Mouse (Mus musculus) layer of hippocampus, postnatal 14 days (tissue): ENCODE measurements at regions not wholly inside any gene's neighbourhood (a gene's known extent, or its start where the extent isn't known, plus 50 kb on each side); places are given as distances from the start of the nearest gene placed in this dataset.
"Not testable (repeated sequence)": the region's sequence is repeated elsewhere in the genome, so short reads cannot be mapped to it uniquely, and the experiment has no call there.

ENCODE experiments used
- DNase-seq, 2 experiments: peaks; one replicate each; pipeline ENCODE4 v3.0.0; 2021 to 2022; ENCODE audit warnings: low spot score in 2 of 2, mixed read lengths in 1 of 2

DNA sequence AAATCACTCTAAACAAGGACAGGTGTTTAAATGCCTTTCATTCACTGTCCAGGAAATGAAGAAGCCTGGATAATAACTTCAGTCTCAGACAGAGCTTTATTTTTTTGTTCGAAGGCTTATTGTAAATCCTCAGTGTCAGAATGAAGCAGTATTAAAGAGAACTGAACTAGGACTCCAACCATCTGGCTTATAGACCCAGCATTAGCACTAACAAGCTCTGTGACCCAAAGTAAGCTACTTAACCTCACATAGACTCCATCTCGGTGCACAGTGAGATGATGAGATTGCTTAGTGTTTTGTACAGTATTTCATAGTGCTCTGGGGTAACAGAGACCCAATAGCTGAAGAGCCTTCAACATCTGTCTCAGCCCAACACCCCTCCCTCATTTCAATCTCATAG is 738.2 kb upstream of the Map3k7 start:
- no peak for DNase-seq

DNA sequence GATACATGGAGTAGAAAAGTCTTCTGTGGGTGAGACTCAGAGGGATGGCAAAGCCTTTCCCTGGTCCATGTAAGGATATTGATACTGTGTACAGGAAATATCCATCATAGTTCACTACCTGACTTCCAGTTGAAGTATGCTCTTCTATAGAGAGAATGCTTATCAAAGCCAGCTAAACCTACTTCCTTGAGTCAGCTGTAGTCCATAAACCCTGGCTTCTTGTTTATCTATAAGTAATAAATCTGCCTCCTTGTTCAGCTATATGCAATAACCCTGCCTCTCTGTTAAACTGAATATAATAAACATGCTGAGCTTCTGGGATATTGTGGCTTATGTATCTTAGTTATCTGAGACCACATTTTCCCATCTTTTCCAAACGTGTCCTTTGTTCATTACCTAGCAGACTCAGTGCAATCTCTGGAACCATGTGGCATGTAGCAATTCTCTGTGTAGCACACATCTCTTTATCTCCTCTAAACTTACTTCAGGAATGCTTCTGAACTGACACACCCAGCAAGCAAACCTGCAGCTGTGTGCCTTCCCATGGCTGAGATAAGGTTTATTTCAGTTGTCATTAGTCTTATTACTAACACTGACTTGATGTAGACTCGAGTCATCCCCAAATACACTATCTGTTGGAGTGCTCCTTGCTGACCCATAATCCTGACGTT is 694.9 kb upstream of the Map3k7 start:
- no peak for DNase-seq

DNA sequence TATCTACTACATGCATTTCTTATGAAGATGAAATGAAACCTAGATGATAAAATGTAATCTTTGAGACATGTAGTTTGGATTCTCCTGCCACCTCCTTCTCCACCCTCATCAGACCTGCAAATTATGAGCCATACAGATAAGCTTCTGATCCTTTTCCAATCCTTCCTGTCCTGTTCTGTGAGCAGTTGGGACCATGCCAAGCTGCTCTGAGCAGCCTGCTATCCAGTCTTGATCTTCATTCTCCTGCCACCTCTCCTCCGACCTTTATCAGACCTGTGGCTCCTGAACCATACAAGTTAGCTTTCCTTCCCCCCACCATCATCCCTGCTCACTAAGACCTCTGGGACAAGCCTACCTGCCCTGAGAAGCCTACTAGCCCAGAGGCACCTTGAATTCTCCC is 689.8 kb upstream of the Map3k7 start:
- no peak for DNase-seq

DNA sequence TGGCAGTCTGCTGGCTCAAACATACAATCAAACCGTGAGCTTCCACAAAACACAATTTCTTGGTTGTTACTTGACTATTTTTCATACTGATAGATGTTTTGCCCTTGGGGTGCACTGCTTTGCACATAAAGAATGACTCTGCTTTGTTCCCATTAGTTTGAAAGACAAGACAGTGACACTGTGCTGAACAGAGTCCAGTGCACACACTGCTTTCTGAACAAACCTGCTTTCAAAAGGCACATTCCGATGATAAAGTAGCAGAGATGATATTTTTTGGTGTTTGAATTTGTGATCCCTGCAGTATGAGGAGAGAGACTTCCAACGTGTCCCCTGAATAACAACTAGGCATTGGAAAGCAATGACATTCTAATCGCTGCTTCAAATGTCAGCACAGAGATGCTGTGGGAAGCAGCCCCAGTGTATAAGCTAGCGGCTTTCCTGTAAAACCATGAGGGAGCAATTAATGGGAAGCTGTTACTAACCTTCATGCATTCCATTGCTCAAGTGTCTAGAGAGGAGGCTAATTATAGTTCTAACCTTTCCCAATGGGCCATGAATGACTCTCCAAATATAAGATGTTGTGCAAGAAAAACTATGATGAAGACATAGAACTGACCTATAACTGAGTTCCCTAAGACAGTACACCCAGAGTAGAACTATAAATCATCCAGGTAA is 673.5 kb upstream of the Map3k7 start:
- no peak for DNase-seq

DNA sequence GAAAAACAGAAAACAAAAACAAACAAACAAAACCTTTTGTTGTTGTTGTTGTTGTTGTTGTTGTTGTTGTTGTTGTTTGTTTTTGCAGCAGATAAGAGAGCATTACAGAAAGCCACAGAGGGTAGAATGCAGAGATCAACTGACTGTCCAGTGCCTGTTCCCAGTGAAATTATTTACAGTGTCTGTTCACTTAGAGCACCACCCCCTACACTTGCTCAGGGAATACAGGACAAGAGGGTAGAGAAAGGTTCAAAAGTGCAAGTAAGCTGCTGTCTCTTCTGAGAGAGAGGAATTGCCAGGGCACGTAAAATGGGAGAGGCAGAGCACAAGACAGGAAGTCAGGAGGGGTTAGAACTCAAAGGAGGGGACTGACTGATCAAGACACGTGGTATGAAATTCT is 670.1 kb upstream of the Map3k7 start:
- DNase-seq: no peak

DNA sequence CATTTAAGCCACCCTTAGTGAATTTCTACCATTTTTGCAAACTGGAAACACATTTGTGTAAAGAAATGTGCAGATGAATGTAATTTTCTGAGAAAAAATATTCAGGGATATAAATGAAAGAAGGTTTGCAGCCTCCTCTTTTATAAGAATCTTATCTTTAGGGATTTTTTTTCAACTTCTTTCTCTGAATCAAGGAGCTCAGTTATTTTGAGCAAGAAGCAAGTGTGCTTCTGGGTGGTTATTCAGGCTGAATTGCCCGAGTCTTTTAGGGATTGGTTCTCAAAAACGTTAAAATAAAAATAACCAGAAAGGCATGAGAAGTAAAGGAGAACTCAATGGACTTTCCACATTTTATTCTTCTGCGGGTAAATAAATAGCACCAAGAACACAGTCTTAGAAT is 666.0 kb upstream of the Map3k7 start:
- DNase-seq: no peak

DNA sequence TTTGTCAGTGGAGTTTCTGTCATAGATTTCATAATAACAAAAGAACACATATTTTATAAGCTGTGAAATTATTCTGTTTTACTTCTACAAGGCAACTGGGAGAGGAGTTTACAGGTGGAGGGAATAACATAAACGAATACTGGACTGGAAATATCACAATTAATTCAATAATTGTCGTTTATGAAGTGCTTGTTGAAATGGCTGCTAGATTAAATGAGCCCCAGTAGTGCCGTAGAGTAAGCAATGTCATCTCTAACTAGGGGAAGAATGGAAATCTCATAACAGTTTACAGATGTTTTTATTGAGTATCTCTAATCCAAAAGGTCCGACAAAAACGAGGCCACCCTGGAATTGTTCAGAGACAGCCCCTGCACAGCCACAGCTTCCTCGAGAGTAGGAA is 644.6 kb upstream of the Map3k7 start:
- DNase-seq: no peak

DNA sequence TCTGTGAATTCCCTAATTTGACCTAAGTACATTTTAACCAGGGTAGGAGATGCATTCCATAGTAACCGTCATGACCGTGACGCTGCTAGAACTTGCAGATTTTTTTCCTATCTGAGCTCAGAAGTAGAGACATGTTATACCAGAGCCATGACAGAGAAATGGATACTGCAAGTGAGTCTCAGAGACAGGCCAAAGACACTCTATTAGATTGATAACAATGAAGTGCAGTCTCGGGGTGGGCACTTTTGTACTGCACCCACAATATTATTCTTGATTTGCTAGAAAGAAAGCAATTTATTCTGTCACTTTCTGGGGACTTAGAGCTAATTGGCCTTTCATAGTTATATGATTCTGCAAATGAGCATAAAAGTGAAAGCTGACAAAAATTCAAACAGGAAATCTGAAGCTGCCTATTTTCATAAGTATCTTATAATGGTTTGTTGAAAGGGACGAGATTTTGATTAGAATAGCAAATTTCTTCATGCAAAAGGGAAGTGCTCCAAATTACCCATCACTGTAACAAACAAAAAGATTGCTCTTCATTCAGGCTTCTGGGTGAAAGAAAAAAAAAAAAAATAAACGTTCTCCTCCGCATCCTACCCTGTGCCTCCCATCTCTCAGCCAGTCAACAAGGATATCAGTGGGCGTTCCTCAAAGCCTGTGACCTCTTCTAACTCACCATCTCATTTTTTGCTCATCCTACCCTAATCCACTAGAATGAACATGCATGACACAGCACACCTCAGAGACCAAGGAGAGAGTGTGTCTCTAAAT is 643.0 kb upstream of the Map3k7 start:
- no peak for DNase-seq

DNA sequence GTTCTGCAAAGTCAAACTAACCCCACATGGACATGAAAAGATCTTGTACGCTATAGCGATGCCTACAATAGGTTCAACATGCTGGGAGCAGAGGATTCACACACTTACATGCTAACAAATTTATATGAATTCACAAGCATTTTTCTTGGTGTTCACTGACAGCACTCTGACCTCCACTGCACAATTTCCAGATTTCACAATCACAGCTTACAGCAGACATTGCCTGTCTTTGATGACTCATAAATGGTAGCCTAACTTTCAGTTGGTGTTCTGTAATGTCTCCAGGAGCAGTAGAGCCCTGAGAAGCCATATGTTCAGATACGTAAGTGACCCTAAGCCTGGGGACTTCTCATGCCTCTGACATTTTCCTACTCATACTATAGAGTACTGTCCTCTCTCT is 640.1 kb upstream of the Map3k7 start:
- DNase-seq: no peak

DNA sequence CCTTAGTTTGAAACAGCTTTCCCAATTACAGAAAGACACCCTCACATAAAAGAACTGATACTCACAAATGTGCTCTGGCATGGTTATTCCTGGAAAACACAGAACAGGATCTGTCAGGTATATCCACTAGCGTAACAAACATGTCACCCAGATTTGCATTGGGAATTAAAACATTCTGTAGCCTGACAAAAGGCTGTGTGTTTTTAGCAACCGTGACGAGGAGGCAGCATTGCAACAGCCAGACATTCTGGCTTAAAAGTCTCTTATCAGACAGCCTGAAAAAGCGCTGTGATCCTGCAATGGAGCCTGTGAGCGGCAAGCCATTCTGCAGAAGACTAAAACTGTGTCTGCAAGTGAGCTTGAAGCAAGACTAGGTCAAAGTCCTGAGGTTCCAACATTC is 635.1 kb upstream of the Map3k7 start:
- peak; percentile 15 to 29 for DNase-seq

DNA sequence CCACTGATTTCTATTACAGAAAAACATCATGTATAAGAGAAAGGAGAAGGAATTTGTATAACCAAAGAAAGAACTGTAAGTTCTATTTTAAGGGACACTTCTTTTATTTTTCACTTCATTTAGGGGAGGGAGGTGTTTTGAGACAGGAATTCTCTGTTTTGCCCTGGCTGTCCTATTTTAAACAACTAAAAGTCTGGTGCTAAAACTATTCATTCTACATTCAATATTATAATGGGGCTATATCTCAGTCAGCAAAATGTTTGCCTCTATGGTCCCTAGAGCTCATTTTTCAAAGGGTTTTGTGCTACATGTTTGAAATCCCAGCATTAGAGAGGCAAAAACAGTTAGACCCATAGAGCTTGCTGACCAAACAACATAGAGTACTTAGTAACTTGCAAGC is 632.8 kb upstream of the Map3k7 start:
- no peak for DNase-seq

DNA sequence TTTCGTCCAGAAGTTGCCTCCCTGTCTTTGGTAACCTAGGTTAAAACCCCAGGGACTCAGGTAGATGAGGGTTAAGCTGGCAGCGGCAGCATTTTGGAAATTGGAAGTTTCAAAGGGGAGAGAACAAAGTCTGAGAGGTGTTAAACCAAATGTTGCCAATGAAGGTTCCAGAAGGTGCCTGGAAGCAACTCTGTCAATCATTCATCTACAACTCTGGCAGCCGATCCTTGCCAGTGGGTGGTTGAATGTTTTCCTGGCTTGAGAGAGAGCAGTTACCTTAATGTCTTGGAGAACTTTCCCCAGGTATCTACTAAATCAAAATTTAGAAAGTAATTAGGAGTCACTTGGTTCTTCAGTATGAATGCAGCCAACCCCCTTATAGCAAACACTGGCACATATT is 628.2 kb upstream of the Map3k7 start:
- DNase-seq: no peak

DNA sequence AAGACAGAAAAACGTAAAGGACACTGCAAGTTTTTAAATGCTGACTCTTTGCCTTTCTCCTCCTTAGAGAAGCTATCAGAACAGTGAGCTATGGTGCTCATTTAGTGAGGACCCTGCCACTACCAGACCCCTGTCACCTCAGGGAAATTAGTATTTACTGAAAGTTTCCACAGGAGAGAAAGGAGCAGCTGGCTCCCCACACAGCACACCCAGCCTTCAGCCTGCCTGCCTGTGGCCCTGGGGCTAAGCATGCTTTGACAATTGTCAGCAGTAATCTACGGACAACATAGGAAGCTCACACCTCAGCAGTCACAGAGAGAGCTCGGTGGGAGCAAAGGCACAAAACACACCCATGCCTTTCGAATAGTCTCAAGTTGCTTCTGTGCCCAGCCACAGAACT is 625.9 kb upstream of the Map3k7 start:
- no peak for DNase-seq

DNA sequence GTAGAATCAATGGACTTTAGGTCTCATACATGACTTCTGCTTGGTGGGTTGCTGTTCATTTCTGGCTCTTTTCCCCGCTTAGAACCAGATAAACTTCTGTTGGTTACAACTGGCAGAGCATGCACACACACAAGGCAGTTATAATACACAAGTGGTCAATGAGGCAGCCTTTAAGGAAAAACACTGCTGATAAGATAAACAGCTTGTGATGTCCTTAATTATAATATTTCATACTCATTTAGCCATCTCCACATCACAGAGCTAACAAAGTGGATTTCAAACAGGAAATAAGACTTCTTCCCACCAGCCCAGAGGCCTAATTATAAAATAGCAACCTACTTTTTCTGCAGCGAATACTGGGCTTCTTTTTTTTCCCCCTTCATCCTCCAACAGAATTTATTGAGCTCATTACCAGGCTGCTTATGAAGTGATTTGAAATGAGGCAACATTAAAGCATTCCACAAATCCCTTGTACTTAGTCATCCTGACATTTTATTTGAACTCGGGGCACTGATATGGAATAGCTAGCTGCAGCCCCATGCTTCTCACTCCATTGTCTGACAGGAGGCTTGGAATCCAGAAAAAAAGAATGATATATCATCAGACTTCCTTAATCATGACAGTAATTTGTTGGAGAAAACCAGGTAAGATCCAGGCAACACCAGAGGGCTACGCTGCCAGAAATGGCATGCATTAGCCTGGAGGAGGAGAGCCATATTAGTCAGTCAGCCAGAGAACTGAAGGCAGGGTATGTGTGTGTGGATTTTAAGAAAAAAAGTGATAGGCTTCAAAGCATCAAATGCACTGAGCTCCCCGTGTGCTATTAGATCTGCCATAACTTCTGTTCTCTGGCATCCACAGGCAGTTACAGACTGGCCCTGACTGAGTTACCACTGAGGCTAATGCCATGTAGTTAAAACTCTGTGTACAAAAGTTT is 620.3 kb upstream of the Map3k7 start:
- DNase-seq: no peak

DNA sequence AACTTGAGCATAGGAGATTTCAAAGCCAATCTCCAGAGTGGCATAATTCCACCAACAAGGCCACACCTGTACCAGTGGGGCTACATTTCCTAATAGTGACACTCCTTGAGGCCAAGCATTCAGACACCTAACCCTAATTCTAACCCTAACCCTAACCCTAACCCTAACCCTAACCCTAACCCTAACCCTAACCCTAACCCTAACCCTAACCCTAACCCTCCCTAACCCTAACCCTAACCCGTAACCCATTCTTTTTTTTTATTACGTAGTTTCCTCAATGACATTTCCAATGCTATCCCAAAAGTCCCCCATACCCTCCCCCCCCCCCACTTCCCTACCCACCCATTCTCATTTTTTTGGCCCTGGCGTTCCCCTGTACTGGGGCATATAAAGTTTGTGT is 609.9 kb upstream of the Map3k7 start:
- not testable (repeated sequence) for DNase-seq

DNA sequence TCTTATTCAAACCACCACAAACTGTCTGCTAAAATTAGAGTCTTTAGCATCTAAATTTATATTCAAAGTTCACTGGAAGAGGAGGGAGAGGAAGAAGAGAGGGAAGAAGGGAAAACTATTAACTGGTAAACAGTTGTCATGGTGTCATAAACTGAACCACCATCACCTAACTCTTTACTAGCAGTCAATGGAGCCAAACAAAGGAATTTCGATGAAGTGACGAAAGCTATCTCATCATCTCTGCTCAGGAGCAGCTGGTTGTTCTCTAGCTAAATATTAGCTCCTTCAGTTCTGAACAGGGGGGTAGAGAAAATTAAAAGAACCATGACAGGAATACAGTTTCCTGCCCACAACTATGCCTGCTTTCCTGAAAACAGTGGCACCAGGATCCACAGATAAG is 608.9 kb upstream of the Map3k7 start:
- DNase-seq: no peak

DNA sequence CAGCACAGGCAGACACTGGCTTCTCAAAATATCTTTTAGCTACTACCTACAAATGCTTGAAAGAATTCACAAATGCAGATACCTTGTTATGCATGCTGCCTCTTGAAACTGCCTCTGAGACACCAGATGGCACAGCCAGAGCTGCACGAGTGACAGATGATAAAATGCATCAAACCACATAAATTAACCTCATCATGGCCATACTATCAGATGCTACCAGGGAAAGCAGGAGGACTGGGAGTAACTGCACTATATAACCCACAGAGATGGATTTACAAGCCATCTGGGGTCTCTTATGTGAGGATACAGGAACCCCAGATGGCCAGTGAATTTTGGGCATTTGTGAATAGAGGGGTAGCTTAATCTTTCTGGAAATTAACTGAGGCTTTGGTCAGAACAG is 597.7 kb upstream of the Map3k7 start:
- peak in 1 of 2 experiments; percentile 13 for DNase-seq

DNA sequence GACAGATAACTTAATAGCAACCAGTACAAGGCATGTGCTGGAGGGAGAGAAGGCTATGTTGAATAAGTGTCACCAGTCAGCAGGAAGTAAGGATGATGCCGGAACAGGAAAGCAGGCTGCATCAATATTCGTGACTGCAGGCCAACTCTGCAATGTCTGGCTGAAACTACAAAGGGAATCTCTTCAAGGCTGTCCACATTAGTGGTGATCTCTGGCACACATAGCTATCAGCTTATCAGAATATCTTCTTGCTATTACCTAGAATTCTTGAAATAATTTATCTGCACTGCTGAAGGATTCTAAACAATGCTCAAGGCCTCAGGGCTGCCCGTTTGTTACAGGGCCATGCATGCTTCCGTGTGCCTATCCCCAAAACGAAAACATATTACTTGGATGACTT is 596.9 kb upstream of the Map3k7 start:
- no peak for DNase-seq

DNA sequence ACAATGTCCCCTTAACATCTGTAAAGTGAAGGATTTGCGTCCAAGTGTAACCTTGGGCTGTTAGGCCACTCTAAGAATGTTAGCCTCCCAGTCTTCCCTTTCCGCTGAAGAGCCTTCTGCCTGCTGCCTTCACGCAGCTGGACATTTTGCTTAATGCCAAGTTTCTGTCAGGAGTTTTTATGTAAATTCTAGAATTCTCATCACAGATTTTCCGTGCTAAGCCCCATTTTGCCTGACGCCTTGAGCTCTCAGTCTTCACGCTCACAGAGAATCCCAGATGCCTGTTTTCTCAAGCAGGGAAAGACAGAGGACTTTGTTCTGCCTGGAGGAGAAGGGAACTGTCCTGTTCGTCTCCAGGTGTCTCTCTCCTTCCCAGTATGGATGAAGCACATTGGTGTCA is 593.8 kb upstream of the Map3k7 start:
- no peak for DNase-seq

DNA sequence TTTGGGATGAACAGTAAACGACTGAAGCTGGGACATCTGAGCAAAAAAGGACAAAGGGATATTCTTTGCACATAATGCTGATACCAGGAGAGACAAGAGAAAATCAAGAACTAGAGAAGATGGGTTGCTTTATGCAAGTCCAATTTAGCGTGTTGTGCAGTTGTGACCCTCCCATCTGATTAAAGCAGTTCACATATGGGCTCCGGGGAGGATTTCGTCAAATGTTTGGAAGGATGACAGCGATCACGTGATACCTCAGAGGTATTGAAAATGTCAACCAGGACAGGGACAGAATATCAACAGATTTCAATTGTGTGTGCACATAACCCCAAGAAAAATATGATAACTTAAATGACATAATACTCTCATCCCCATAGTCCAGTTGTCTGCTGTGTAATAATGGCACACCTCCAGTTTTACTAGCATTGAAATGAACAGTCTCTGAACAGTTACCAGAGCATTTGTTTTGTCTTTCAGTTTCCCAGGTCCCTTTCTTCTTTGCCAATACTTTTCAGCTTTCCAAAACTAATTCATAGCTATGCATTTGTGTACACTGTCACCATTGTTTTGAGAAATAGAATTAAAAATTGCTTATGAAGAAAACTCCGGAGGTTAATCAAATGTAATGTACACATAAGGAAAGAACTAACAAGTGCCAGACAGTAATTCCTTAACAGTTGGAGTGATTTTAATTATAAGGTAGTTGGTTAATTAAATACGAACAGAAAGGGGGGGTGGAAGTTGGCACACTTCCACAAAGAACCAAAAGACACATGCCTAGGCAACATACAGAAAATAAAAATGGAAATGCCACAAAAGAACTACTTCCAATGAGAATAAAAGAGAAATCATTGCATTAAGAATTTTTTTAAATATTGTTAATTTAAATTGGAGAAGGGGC is 582.6 kb upstream of the Map3k7 start:
- no peak for DNase-seq
